Mouse (Mus musculus): Measurements from ENCODE around the gene Map6.

The Map6 gene

GRCm38 (mm10) chr7:99264597-99264996, 2.6 kb upstream of the Map6 start:
- no peak for DNase-seq (ENCODE audit: low spot score in 2 of 2)

- DNase-seq (ENCODE audit: low spot score in 2 of 2): peak in 1 of 2 experiments; percentile 83
Observed at GRCm38 (mm10) chr7:99267897-99268505, 754 bp downstream of the Map6 start.

- no peak for DNase-seq (ENCODE audit: low spot score in 2 of 2)
Observed at GRCm38 (mm10) chr7:99268506-99268900, 1.3 kb downstream of the Map6 start.

GRCm38 (mm10) chr7:99268951-99269945, 2.0 kb downstream of the Map6 start:
- DNase-seq (ENCODE audit: low spot score in 2 of 2): no peak

GRCm38 (mm10) chr7:99271630-99272029, 4.4 kb downstream of the Map6 start:
- DNase-seq (ENCODE audit: low spot score in 2 of 2): no peak

GRCm38 (mm10) chr7:99275131-99275530, 7.9 kb downstream of the Map6 start:
- DNase-seq (ENCODE audit: low spot score in 2 of 2): no peak

GRCm38 (mm10) chr7:99276679-99277078, 9.4 kb downstream of the Map6 start:
- no peak for DNase-seq (ENCODE audit: low spot score in 2 of 2)

GRCm38 (mm10) chr7:99278309-99278708, 11.1 kb downstream of the Map6 start:
- no peak for DNase-seq (ENCODE audit: low spot score in 2 of 2)

- no peak for DNase-seq (ENCODE audit: low spot score in 2 of 2)
Observed at GRCm38 (mm10) chr7:99279586-99279985, 12.3 kb downstream of the Map6 start.

- DNase-seq (ENCODE audit: low spot score in 2 of 2): peak in 1 of 2 experiments; percentile 62
Observed at GRCm38 (mm10) chr7:99287287-99287686, 20.0 kb downstream of the Map6 start.

- no peak for DNase-seq (ENCODE audit: low spot score in 2 of 2)
Observed at GRCm38 (mm10) chr7:99290008-99290407, 22.8 kb downstream of the Map6 start.

- no peak for DNase-seq (ENCODE audit: low spot score in 2 of 2)
Observed at GRCm38 (mm10) chr7:99290925-99291324, 23.7 kb downstream of the Map6 start.

GRCm38 (mm10) chr7:99294198-99294780, 27.0 kb downstream of the Map6 start:
- DNase-seq (ENCODE audit: low spot score in 2 of 2): no peak

GRCm38 (mm10) chr7:99295104-99295503, 27.9 kb downstream of the Map6 start:
- DNase-seq (ENCODE audit: low spot score in 2 of 2): no peak

- DNase-seq (ENCODE audit: low spot score in 2 of 2): no peak
Observed at GRCm38 (mm10) chr7:99300650-99301175, 33.5 kb downstream of the Map6 start.

- no peak for DNase-seq (ENCODE audit: low spot score in 2 of 2)
Observed at GRCm38 (mm10) chr7:99304029-99304428, 36.8 kb downstream of the Map6 start.

- peak in 1 of 2 experiments; percentile 59 for DNase-seq (ENCODE audit: low spot score in 2 of 2)
Observed at GRCm38 (mm10) chr7:99304949-99305372, 37.7 kb downstream of the Map6 start.

GRCm38 (mm10) chr7:99305688-99306087, 38.4 kb downstream of the Map6 start:
- no peak for DNase-seq (ENCODE audit: low spot score in 2 of 2)

- DNase-seq (ENCODE audit: low spot score in 2 of 2): no peak
Observed at GRCm38 (mm10) chr7:99306640-99307039, 39.4 kb downstream of the Map6 start.

GRCm38 (mm10) chr7:99311433-99311832, 44.2 kb downstream of the Map6 start:
- DNase-seq (ENCODE audit: low spot score in 2 of 2): no peak

- DNase-seq (ENCODE audit: low spot score in 2 of 2): no peak
Observed at GRCm38 (mm10) chr7:99312058-99312457, 44.8 kb downstream of the Map6 start.

GRCm38 (mm10) chr7:99312671-99313143, 45.5 kb downstream of the Map6 start:
- DNase-seq (ENCODE audit: low spot score in 2 of 2): no peak

Measured in left cerebral cortex, adult 9 months (tissue).